Mouse (Mus musculus) liver, embryonic 14 days (tissue): ENCODE results near the gene Pdzk1. TPM values are rescaled to one million over a fixed set of nuclear protein-coding genes. Genes with fewer than 3 reads are reported as not detected.

Experiments used
- polyA plus RNA-seq: library from polyadenylated mRNA; depleted of rRNA; stranded (reverse); fragments of >200 nt; gene quantifications from 2 replicates; pipeline ENCODE4 v1.2.3, GENCODE M21; 2012; rRNA removed

Gene Pdzk1
- polyA plus RNA-seq, result 6.7 and 6.9 TPM in 2 replicates

GRCm38 (mm10) chr3:96828984-96829383 is at the start of gene Pdzk1, which contains the start of gene Cd160:
Gene Pdzk1, plus strand, starts transcription at chr3:96829284.
Gene Cd160, minus strand, starts transcription at chr3:96829351.

GRCm38 (mm10) chr3:96904393-96904792 is 75.3 kb downstream of the Pdzk1 start, which contains the start of gene Gja5:
Gene Gja5, plus strand, starts transcription at chr3:96904693.

GRCm38 (mm10) chr3:96904851-96905541 is 75.9 kb downstream of the Pdzk1 start, which contains the start of gene Gpr89:
Gene Gpr89, minus strand, starts transcription at chr3:96905346.

Other genes starting within 250 kb of the Pdzk1 start
- 12.0 and 14.4 TPM in 2 replicates for gene Polr3gl, start 235.1 kb upstream of the Pdzk1 start, polyA plus RNA-seq
- 0.03 TPM in 2 replicates for gene Ankrd34a, start 232.6 kb upstream of the Pdzk1 start, polyA plus RNA-seq
- 3.0 TPM in 2 replicates for gene Lix1l, start 228.1 kb upstream of the Pdzk1 start, polyA plus RNA-seq
- 25.0 and 29.0 TPM in 2 replicates for gene Rbm8a, start 199.4 kb upstream of the Pdzk1 start, polyA plus RNA-seq
- gene Pex11b, start 193.9 kb upstream of the Pdzk1 start, polyA plus RNA-seq, result 9.9 and 11.7 TPM in 2 replicates
- 0.03 TPM in 2 replicates for gene Gm42957, start 193.8 kb upstream of the Pdzk1 start, polyA plus RNA-seq
- 0.43 and 0.45 TPM in 2 replicates for gene Itga10, start 183.7 kb upstream of the Pdzk1 start, polyA plus RNA-seq
- 0.32 and 0.43 TPM in 2 replicates for gene Ankrd35, start 159.2 kb upstream of the Pdzk1 start, polyA plus RNA-seq
- 4.6 and 5.6 TPM in 2 replicates for gene Pias3, start 132.9 kb upstream of the Pdzk1 start, polyA plus RNA-seq
- 0.45 and 0.60 TPM in 2 replicates for gene Nudt17, start 120.7 kb upstream of the Pdzk1 start, polyA plus RNA-seq
- 20.9 and 23.9 TPM in 2 replicates for gene Polr3c, start 101.7 kb upstream of the Pdzk1 start, polyA plus RNA-seq
- gene Rnf115, start 101.6 kb upstream of the Pdzk1 start, polyA plus RNA-seq, result 11.8 and 14.6 TPM in 2 replicates
- gene Cd160, start 67 bp downstream of the Pdzk1 start, polyA plus RNA-seq, result 0.05 and 0.19 TPM in 2 replicates
- 1.5 and 1.9 TPM in 2 replicates for gene Gja5, start 75.4 kb downstream of the Pdzk1 start, polyA plus RNA-seq
- gene Gpr89, start 76.1 kb downstream of the Pdzk1 start, polyA plus RNA-seq, result 4.8 and 5.7 TPM in 2 replicates
- not detected in 2 replicates for gene Gja8, start 96.7 kb downstream of the Pdzk1 start, polyA plus RNA-seq